Mouse (Mus musculus) hindbrain, embryonic 12.5 days (tissue): ENCODE results near the gene Pygo2. TPM values are rescaled to one million over a fixed set of nuclear protein-coding genes. Genes with fewer than 3 reads are reported as not detected.
"Not testable (repeated sequence)": the region's sequence is repeated elsewhere in the genome, so short reads cannot be mapped to it uniquely, and the experiment has no call there.

Source experiments
- ATAC-seq: fragments of 200-750 bp; cut with Nextera tagmentation; 2 replicates; pipeline ENCODE4 v1.8.0; 2017; ENCODE audit warnings: moderate TSS enrichment; ENCODE audit not compliant: low FRiP score
- H3K27ac ChIP-seq: fragments of 300-500 bp; sonication (generic); 2 replicates; pipeline ENCODE4 v1.5.1; 2016; ENCODE audit warnings: mild to moderate bottlenecking
- H3K27me3 ChIP-seq: fragments of 300-500 bp; sonication (generic); 2 replicates; pipeline ENCODE4 v1.6.1; 2016; ENCODE audit warnings: mild to moderate bottlenecking
- H3K36me3 ChIP-seq: fragments of 300-500 bp; sonication (generic); 2 replicates; pipeline ENCODE4 v1.6.1; 2016; ENCODE audit warnings: mild to moderate bottlenecking
- H3K4me1 ChIP-seq: fragments of 300-500 bp; sonication (generic); 2 replicates; pipeline ENCODE4 v1.6.1; 2016
- H3K4me2 ChIP-seq: fragments of 300-500 bp; sonication (generic); replicated peaks from 2 replicates; pipeline ENCODE4 v1.6.1; 2016; ENCODE audit warnings: mild to moderate bottlenecking
- H3K4me3 ChIP-seq: fragments of 300-500 bp; sonication (generic); 2 replicates; pipeline ENCODE4 v1.5.1; 2016; ENCODE audit warnings: mild to moderate bottlenecking
- H3K9ac ChIP-seq: fragments of 300-500 bp; sonication (generic); 2 replicates; pipeline ENCODE4 v1.6.1; 2016; ENCODE audit warnings: mild to moderate bottlenecking, moderate library complexity
- H3K9me3 ChIP-seq: fragments of 300-500 bp; sonication (generic); replicated peaks from 2 replicates; pipeline ENCODE4 v1.6.1; 2016; ENCODE audit warnings: mild to moderate bottlenecking
- WGBS: fragments of 180-500 bp; shearing (Covaris S2); methylation state at CpG from one replicate; pipeline ENCODE4 v1.1.7; 2016; 5-methylcytosine and 5-hydroxymethylcytosine counted together
- polyA plus RNA-seq: library from polyadenylated mRNA; unstranded; fragments of >200 nt; fragmentation: Nextera tagmentation; extraction: Ambion mirVana; gene quantifications from 2 replicates; pipeline ENCODE4 v1.2.1, GENCODE M21; 2016

Pygo2 gene
- polyA plus RNA-seq, 1 experiment from 2014 or later = 63.8 TPM

DNA sequence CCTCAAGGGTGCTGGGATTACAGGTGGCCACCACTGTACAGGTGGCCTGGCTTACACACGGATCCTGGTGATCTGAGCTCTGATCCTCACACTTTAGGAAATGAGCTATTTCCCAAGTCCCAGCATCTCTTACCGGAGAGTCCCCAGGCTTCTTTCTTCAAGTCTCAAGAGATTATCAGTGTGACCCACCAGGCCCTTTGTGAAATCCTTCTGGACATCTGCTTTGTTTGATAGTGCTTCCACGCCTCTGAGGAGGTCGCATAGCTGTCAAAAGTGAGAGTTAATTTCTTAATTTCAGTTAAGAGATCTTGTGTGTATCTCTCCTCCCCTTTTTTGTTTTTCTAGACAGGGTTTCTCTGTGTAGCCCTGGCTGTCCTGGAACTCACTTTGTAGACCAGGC lies 4.1 kb upstream of the Pygo2 start:
- Histone ChIP-seq H3K27me3 (no peaks in the 10 kb centered on the region), H3K4me3 (no peak overlapping the region), H3K9ac (no peak overlapping the region), H3K27ac (no peak overlapping the region), H3K4me1 (peaks cover 24% of the 10 kb centered on the region), H3K4me2 (no peak overlapping the region), H3K9me3 (no peaks in the 10 kb centered on the region), H3K36me3 (peaks cover 25% of the 10 kb centered on the region)
- WGBS = 94% methylated on average over 4 of the region's 4 CpGs
- ATAC-seq = no peak

GRCm38 (mm10) chr3:89429021-89429420 lies 993 bp upstream of the Pygo2 start:
- H3K4me1 ChIP-seq = peaks cover 13% of the 10 kb centered on the region
- not testable (repeated sequence) for H3K4me2 ChIP-seq, H3K4me3 ChIP-seq, H3K27me3 ChIP-seq, H3K27ac ChIP-seq, H3K9ac ChIP-seq, H3K9me3 ChIP-seq, ATAC-seq
- peaks cover 44% of the 10 kb centered on the region for H3K36me3 ChIP-seq
- WGBS = 90% methylated on average over 7 of the region's 7 CpGs

- Histone ChIP-seq H3K4me1 (peaks cover 34% of the 10 kb centered on the region), H3K9me3 (no peaks in the 10 kb centered on the region), H3K36me3 (peaks cover 34% of the 10 kb centered on the region), H3K27ac (no peak overlapping the region), H3K4me3 (no peak overlapping the region), H3K4me2 (no peak overlapping the region), H3K9ac (no peak overlapping the region), H3K27me3 (no peaks in the 10 kb centered on the region)
- 90% methylated on average over 8 of the region's 8 CpGs for WGBS
- no peak for ATAC-seq
Measured at GRCm38 (mm10) chr3:89432606-89433005, 2.6 kb downstream of the Pygo2 start.

GRCm38 (mm10) chr3:89434532-89434931 lies 4.5 kb downstream of the Pygo2 start:
- ATAC-seq = no peak
- Histone ChIP-seq H3K4me2 (no peak overlapping the region), H3K9ac (no peak overlapping the region; the same call in 1 of the 2 replicates), H3K4me1 (peaks cover 34% of the 10 kb centered on the region), H3K27ac (peak overlapping the region; percentile 35; the same call in 1 of the 2 replicates), H3K27me3 (no peaks in the 10 kb centered on the region), H3K36me3 (peaks cover 30% of the 10 kb centered on the region), H3K9me3 (no peaks in the 10 kb centered on the region), H3K4me3 (no peak overlapping the region)
- 89% methylated on average over 11 of the region's 11 CpGs for WGBS

- peaks cover 34% of the 10 kb centered on the region for H3K4me1 ChIP-seq
- ATAC-seq = no peak
- no peak overlapping the region for H3K4me2 ChIP-seq
- H3K27me3 ChIP-seq = no peaks in the 10 kb centered on the region
- no peak overlapping the region; the same call in 1 of the 2 replicates for H3K9ac ChIP-seq
- WGBS = 69% methylated on average over 7 of the region's 7 CpGs
- no peaks in the 10 kb centered on the region for H3K9me3 ChIP-seq
- peak overlapping the region; percentile 35; the same call in 1 of the 2 replicates for H3K27ac ChIP-seq
- H3K36me3 ChIP-seq = peaks cover 30% of the 10 kb centered on the region
- H3K4me3 ChIP-seq = no peak overlapping the region
Measured at GRCm38 (mm10) chr3:89435041-89435440, 5.0 kb downstream of the Pygo2 start.

GRCm38 (mm10) chr3:89436176-89437113 lies 6.4 kb downstream of the Pygo2 start, which contains the start of gene Pbxip1:
TSS of gene Pbxip1 (plus strand) at chr3:89436706.
- Histone ChIP-seq H3K9ac (peak within 1 kb of the TSS; percentile 13), H3K4me3 (peak within 1 kb of the TSS; percentile 35), H3K4me1 (peaks cover 25% of the 10 kb centered on the region), H3K4me2 (peak within 1 kb of the TSS; percentile 54), H3K9me3 (no peaks in the 10 kb centered on the region), H3K27ac (no peak within 1 kb of the TSS), H3K27me3 (no peaks in the 10 kb centered on the region), H3K36me3 (peaks cover 30% of the 10 kb centered on the region)
- peak; percentile 57 for ATAC-seq
- WGBS = 4% methylated on average over 16 of the region's 16 CpGs

DNA sequence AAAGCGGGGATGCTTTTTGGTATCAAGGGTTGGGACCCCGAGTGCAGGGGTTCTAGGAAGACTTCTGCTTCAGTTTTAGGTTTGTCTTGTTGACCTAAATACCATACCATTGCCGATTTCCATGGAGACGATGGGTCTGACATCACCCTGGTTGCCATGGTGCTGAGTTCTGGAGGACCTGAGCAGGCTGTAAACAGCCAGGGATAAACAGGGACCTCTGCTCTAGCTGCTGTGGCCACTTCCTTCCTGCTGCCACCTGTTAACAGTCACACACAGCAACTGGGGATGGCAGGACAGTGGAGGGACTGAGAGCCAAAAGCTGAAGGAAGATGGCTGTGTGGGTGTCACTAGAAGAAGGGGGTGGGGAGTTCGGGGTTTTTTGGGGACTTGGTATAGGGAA lies 7.3 kb downstream of the Pygo2 start:
- peak overlapping the region; percentile 35 for H3K4me3 ChIP-seq
- H3K9me3 ChIP-seq = no peaks in the 10 kb centered on the region
- peak overlapping the region; percentile 13 for H3K9ac ChIP-seq
- H3K27me3 ChIP-seq = no peaks in the 10 kb centered on the region
- no peak overlapping the region for H3K27ac ChIP-seq
- peaks cover 21% of the 10 kb centered on the region for H3K4me1 ChIP-seq
- peak overlapping the region; percentile 54 for H3K4me2 ChIP-seq
- 30% methylated on average over 5 of the region's 5 CpGs for WGBS
- peaks cover 27% of the 10 kb centered on the region for H3K36me3 ChIP-seq
- ATAC-seq = no peak

DNA sequence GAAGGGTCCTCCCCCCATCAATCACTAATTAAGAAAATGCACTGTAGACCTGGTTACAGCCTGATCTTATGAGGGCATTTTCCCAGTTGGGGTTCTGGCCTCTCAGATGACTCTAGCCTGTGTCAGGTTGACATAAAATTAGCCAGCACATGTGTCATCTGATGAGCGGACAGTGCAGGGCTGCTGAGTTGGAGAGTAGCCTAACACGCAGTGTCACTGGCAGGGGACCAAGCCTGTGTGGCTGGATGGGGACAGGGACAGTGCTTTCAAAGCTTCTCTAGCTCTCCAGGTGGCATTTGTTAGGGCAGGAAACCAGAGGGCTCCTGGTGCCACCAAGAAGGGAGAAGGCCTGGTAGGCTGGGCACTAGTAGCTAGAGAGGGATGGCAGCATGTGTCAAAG lies 10.7 kb downstream of the Pygo2 start:
- Histone ChIP-seq H3K27me3 (no peaks in the 10 kb centered on the region), H3K4me3 (no peak overlapping the region)
- 93% methylated on average over 2 of the region's 2 CpGs for WGBS

GRCm38 (mm10) chr3:89448720-89449537 lies 18.9 kb downstream of the Pygo2 start:
- Histone ChIP-seq H3K4me3 (no peak overlapping the region), H3K27me3 (no peaks in the 10 kb centered on the region), H3K27ac (no peak overlapping the region), H3K9me3 (no peaks in the 10 kb centered on the region), H3K36me3 (no peaks in the 10 kb centered on the region), H3K4me1 (peaks cover 6% of the 10 kb centered on the region; the same call in 1 of the 2 replicates), H3K4me2 (no peak overlapping the region), H3K9ac (no peak overlapping the region)
- 69% methylated on average over 13 of the region's 13 CpGs for WGBS
- ATAC-seq = peak; percentile 18; the same call in 1 of the 2 replicates

More for the DNA sequence above, 10.7 kb downstream of the Pygo2 start:
- Histone ChIP-seq H3K36me3 (no peaks in the 10 kb centered on the region), H3K9ac (no peak overlapping the region), H3K4me1 (peaks cover 16% of the 10 kb centered on the region), H3K4me2 (no peak overlapping the region), H3K9me3 (no peaks in the 10 kb centered on the region), H3K27ac (no peak overlapping the region)
- ATAC-seq = no peak

DNA sequence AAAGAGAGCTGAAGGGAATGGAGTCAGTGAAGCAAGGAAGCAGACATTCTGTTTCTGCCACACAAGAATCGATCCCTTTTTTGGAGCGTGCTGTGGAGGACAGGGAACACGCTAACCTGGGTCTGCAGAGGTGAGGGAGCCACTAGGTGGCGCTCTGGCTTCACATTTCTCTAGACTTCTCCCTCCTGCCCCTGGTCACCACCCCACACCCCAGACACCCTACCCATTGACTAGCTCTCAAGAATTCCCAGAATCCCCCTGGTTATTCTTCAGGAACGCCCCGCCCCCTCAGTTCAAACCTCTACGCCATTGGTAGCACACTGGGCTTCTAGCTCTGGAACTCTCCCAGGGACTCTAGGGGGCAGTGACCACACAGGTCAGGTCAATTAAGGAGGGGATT lies 19.5 kb downstream of the Pygo2 start:
- Histone ChIP-seq H3K36me3 (no peaks in the 10 kb centered on the region), H3K9me3 (no peaks in the 10 kb centered on the region), H3K27ac (no peak overlapping the region), H3K4me3 (no peak overlapping the region), H3K4me1 (peaks cover 6% of the 10 kb centered on the region; the same call in 1 of the 2 replicates), H3K4me2 (no peak overlapping the region), H3K27me3 (no peaks in the 10 kb centered on the region), H3K9ac (no peak overlapping the region)
- 38% methylated on average over 7 of the region's 7 CpGs for WGBS
- ATAC-seq = peak; percentile 35

- Histone ChIP-seq H3K36me3 (no peaks in the 10 kb centered on the region), H3K4me3 (no peak overlapping the region), H3K27ac (no peak overlapping the region), H3K9ac (no peak overlapping the region), H3K4me2 (no peak overlapping the region), H3K9me3 (no peaks in the 10 kb centered on the region), H3K27me3 (no peaks in the 10 kb centered on the region), H3K4me1 (peaks cover 8% of the 10 kb centered on the region)
- ATAC-seq = no peak
- WGBS = 77% methylated on average over 1 of the region's 1 CpGs
Measured at GRCm38 (mm10) chr3:89451916-89452315, 21.9 kb downstream of the Pygo2 start.
